Mouse (Mus musculus): Measurements from ENCODE around the gene Cd300lf.

GRCm38 (mm10) chr11:115103470-115104413 lies 30.1 kb downstream of the Cd300lf start:
- TF ChIP-seq CTCF (conservative IDR thresholded peaks at IDR 0.05; ENCODE audit: insufficient read depth, insufficient read length, low read depth, low read length) (no peak), POLR2A (IDR thresholded peaks at IDR 0.05; ENCODE audit: low read depth, low read length) (no peak)
